Mouse (Mus musculus): ENCODE data around the gene Pycr1. TPM values are rescaled to one million over a fixed set of nuclear protein-coding genes. Genes with fewer than 3 reads are reported as not detected.

Gene Pycr1
- total RNA-seq, 2 experiments from 2014 or later, result 2.3 TPM; not detected in 1

DNA sequence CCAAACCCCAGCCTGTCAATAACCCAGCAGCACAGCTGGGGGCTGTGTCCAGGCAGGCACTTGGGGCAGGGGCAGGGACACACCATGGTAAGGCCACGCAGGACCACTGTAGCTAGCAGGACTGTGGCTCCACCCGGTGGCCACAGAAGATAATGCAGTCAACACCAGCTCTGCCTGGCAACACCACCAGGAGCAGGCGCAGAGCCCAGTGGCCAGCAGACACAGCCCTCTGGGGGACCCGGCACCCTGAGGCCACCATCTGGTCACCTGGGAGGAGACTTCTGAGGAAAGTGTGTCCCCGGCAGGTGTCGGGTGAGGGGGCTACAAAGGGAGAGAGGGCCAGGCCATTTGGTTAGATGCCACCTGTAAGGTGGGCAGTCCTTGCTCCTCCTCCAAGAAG, 30.8 kb downstream of the Pycr1 start:
- peak; percentile 73 for ATAC-seq (replicated peaks; ENCODE audit: low FRiP score, poor library complexity, severe bottlenecking)

DNA sequence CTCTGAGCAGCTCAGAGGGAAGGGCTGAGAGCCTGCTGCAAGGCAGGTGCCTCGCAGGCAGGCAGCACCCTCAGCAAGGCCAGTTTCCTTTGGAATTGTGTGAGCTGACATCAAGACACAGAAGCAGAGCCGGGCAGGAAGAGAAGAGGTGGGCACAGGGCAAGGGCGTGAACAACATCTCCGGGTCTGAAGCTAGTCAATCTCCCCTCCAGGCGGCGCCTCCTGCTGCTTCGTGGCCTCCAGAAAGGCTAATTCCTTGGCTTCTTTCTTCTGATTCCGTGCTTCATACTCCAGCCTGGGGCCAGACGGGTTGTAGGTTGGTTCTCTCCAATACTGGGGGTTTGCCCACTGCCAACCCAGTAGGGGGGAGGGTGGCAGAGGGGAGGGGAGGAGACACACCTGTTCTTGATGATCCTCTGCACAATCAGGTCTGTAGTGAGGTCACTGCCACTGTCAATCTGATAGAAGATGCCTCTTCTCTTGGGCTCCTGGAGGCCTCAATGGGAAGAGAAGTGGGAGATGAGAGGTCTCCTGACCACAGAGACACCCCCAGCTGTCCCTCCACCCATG, 33.0 kb downstream of the Pycr1 start:
- no peak for ATAC-seq (replicated peaks; ENCODE audit: low FRiP score, poor library complexity, severe bottlenecking)

DNA sequence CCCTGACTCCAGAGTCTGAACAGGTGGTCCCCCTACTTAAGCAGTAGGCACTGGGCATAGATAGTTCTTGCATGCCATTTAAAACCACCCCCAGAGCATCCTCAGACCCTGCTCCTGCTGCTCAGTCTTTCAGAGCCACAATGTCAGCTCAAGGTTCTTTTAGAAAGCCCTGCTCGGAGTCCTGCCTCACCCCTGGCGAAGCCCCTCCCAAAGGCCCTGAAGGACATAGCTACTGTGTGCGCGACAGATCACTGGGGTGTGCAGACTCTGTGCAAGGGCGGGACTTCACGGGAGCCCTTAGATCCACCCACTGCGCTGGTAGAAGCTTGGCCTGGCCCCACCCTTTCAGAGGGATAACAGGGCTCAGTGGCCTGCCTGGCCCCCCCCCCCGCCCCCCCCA, 34.3 kb downstream of the Pycr1 start:
- no peak for ATAC-seq (replicated peaks; ENCODE audit: low FRiP score, poor library complexity, severe bottlenecking)

DNA sequence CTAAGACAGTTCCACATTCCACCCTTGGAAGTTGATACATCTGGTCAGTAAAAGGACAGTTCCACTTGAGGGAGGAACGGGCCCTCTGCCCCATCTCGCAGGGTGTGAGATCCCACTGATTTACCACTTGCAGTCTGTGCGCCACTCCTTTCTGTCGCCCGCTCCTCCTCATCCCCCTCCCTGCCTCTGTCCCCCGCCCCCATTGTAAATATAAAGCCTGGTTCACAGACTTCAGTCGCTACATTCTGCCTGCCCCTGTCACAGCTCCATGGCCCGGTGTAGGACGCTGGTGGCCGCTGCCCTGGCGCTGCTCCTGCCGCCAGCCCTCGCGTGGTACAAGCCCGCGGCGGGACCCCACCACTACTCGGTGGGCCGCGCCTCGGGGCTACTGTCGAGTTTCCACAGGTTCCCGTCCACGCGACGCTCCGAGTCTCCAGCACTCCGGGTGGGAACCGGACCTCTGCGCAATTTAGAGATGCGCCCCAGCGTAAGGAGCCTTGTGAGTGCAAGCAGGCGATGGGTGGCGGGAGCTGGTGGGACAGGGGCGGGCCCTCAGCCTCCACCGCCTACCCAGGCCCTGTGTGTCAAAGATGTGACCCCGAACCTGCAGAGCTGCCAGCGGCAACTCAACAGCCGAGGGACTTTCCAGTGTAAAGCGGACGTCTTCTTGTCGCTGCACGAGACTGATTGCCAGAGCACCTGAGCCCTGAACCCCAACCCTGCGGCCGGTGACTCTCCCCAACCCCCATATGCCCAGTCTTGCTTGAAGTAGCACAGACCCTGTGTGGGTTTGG, 35.1 kb downstream of the Pycr1 start, which contains the start of gene Npb:
Gene Npb, plus strand, starts transcription at position 237 of the 794 bp plus-strand sequence.
- ATAC-seq (replicated peaks; ENCODE audit: low FRiP score, poor library complexity, severe bottlenecking), result no peak

DNA sequence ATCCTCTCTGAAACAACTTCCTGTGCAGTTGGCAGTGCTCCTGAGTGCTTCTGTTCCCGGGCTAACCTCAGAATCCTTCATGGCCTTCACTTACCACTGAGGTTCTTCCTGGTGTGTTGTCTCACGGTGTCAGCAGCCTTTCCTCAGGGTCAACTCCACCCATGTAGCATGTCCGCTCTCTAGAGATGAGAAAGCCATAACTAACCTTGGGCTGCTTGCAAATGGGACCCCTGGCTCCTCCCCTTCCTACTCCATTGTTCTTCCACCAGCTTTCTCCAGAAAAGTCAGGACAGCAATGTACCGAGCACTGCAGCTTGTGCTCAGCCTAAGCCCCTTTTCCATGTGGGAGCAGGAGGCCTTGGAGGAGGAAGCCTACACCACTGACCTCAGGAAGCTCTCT, 36.8 kb downstream of the Pycr1 start:
- ATAC-seq (replicated peaks; ENCODE audit: low FRiP score, poor library complexity, severe bottlenecking), result no peak

DNA sequence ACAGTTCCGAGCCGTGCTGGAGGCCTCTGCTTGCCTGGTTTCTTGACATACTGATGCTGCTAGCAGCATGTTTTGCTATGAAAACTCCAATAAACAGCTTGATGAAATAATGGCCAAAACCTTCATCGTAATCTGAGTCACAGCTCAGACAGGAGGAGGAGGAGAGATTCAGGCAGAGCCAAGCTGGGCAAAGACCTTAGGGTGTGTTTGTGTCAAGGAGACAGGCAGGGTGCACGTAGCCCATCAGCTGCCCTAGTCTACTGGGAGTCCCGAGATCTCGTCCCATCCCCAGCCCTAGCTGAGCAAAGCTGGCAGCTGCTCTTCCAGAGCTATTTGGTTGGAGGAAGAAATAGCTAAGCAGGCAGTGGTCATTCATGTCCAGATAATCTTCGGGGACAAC, 37.9 kb downstream of the Pycr1 start:
- no peak for ATAC-seq (replicated peaks; ENCODE audit: low FRiP score, poor library complexity, severe bottlenecking)

DNA sequence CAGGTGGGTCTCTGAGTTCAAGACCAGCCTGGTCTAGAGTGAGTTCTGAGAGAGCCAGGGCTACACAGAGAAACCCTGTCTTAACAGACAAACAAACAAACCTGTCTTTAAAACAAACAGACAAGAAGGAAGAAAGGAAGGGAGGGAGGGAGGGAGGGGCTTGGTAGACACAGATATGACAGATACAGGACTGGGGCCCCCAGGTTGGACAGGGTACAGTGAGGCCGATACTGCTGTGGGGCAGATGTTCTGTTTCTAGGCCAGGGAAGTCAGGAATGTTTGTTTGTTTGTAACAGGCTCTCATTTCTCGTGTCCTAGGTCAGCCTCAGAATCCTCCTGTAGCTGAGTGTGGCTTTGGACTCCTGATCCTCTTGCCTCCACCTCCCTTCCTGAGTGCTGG, 40.0 kb downstream of the Pycr1 start:
- no peak for ATAC-seq (replicated peaks; ENCODE audit: low FRiP score, poor library complexity, severe bottlenecking)

DNA sequence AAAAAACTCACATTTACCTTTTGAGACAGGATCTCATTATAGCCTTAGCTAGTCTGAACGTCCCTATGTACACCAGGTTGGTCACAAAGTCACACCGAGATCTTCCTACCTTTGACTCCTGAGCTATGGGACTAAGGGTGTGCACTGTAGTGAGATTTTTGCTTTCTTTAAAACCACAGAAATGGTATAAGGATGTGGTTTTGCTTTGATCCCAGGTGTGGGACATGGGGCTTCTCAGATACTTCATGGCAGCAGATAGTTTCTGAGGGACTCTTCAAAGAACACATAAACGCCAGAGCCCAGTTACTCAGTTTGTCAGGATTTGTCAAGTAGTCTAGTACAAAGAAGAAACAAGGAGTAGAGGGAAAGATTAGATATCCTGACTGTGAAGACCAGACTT, 42.9 kb downstream of the Pycr1 start:
- ATAC-seq (replicated peaks; ENCODE audit: low FRiP score, poor library complexity, severe bottlenecking), result no peak

DNA sequence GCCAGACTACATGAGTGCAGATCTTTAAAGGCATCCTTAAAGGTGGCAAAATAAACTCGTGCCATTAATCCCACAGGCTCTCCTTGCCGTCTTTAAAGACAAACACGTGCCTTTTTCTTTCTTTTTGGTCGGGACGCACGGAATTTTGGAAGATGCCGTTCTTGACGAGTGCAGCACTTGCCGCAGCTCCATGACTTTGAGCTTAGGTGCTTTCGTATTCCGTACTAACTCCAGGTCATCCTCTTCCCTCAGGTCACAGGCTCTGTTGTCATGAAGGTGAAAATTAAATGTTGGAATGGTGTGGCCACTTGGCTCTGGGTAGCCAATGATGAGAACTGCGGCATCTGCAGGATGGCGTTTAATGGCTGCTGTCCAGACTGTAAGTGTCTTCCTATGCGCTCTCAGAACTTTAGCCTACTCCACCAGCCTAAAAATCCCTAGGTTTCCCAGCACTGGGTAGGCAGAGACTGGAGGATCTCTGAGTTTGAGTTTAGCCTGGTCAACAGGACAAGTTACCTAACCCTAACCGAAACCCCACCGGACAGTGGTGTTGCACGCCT, 44.5 kb downstream of the Pycr1 start:
- ATAC-seq (replicated peaks; ENCODE audit: low FRiP score, poor library complexity, severe bottlenecking), result peak; percentile 27; the same call in 1 of the 2 replicates

DNA sequence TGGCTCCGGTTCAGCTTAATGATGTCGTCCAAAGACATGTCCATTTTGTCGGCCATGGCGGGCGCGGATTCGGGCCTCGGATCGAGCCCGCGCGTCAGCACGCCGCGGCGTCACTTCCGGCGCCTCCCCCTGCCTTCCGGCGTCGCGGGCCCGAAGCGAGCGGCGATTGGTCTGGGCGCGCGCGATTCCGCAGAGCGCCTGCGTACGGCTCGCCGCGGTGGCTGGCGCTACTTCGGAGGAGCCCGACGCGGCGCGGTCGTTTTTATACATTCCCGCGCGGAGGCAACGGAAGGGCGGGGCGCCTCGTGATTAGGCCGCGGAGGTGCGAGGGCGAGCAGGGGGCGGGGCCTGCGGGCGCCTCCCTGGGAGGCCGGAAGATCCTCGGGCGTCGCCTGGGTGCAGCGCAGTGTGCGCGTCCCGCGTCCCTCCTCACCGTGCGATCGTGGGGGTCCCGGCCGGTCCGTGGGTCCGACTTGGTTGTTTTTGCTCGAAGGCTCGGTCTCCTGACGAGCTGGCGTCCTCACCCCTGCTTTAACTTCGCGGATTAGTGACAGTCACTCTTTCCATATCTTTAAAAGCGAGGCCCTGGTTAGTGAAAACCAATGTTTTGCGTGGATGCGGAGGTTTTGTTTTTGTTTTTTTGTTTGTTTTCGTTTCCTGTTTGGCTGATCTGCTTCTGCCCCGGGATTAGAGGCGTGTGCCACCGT, 45.1 kb downstream of the Pycr1 start, which contains the start of the genes Alyref and Anapc11:
Gene Alyref, minus strand, starts transcription at position 83 of the 707 bp plus-strand sequence.
Gene Anapc11, plus strand, starts transcription at position 139 of the 707 bp plus-strand sequence.
- peak; percentile 90 for ATAC-seq (replicated peaks; ENCODE audit: low FRiP score, poor library complexity, severe bottlenecking)

DNA sequence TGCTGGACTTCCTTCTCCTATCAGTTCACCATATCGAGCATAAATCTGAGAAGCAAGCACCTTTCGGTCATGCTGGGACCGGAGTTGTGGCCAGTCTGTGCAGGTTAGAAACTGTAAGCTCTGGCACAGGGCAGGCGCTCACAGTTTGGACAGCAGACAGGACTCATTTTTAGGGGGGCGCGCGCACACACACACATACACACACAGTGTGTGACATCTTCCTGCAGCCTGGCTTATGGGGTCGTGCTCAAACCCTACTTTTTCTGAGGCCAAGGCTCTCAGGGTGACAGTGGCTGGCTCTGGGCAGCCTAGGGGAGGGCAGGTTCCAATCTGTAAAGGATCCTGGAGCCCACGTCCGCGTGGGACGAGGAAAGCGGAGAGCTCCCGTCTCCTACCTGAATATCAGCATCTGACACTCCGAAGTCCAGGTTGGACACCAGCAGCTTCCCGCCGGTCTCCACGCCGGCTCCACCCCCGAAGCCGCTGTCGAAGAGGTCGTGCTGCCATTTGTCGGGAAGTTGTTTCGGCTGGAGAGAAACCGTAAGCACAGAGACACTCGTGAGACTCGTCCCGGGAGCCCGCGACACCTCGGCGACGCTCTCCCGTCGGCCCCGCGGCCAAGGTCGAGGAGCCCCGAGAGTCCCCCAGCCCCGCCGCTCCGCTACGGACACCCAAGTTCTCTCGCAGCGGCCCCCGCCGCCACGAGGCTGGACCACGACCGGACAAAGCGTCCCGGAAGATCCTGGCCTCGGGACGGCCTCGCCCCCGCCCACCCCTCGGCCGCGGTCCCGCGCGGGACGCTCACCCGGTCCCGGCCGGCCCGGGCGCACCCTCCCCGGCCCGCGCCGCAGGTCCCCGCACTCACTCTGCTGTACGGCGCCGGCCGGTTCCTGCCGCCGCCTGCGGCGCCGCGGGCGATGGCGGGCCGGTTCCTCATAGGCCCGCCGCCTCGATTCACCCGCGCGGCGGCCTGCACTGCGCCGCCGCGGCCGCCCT, 46.0 kb downstream of the Pycr1 start:
- 0 out of 2 replicates have a peak, but pooled peaks have one; percentile 20 for ATAC-seq (replicated peaks; ENCODE audit: low FRiP score, poor library complexity, severe bottlenecking)

DNA sequence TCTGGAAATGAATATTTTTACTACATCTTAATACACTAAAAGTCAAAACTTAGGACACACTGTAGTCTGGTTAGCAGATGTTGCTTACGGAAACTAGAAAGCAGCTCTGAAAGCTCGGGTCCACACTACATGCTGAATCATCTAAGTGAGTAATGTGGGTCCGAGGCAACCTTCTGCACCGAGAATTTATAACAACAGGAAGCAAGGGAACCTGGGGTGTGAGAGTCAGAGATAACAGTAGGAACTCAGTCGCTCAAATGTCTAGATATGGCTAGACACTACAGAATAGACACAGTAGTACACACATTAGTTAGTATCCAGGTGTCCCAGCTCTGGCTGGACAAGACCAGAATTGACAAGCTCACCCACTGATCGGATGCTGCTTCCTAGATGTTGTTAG, 55.0 kb downstream of the Pycr1 start:
- no peak for ATAC-seq (replicated peaks; ENCODE audit: low FRiP score, poor library complexity, severe bottlenecking)

Other genes with a start within 250 kb of the Pycr1 start
Only the 30 nearest of the 32 such genes appear.
- gene Pde6g, start 190.3 kb downstream of the Pycr1 start, total RNA-seq (2015; ENCODE audit: low replicate concordance), result not detected in 2 replicates
- gene Pde6g, start 190.3 kb downstream of the Pycr1 start, total RNA-seq (2017; ENCODE audit: low replicate concordance), result not detected in 2 replicates
- 7.3 TPM in 1 of 2 replicates, not detected in the other for gene Oxld1, start 185.7 kb downstream of the Pycr1 start, total RNA-seq (2015; ENCODE audit: low replicate concordance)
- 6.1 and 6.9 TPM in 2 replicates for gene Oxld1, start 185.7 kb downstream of the Pycr1 start, total RNA-seq (2017; ENCODE audit: low replicate concordance)
- gene Ccdc137, start 185.7 kb downstream of the Pycr1 start, total RNA-seq (2015; ENCODE audit: low replicate concordance), result 1.5 and 2.1 TPM in 2 replicates
- gene Ccdc137, start 185.7 kb downstream of the Pycr1 start, total RNA-seq (2017; ENCODE audit: low replicate concordance), result 1.5 and 16.8 TPM in 2 replicates
- gene Arl16, start 176.2 kb downstream of the Pycr1 start, total RNA-seq (2015; ENCODE audit: low replicate concordance), result 4.2 and 5.9 TPM in 2 replicates
- 3.3 TPM in 1 of 2 replicates, not detected in the other for gene Arl16, start 176.2 kb downstream of the Pycr1 start, total RNA-seq (2017; ENCODE audit: low replicate concordance)
- gene Mrpl12, start 159.2 kb downstream of the Pycr1 start, total RNA-seq (2015; ENCODE audit: low replicate concordance), result 12.1 and 16.1 TPM in 2 replicates
- gene Mrpl12, start 159.2 kb downstream of the Pycr1 start, total RNA-seq (2017; ENCODE audit: low replicate concordance), result 12.1 and 15.6 TPM in 2 replicates
- gene Slc25a10, start 151.9 kb downstream of the Pycr1 start, total RNA-seq (2015; ENCODE audit: low replicate concordance), result 6.9 and 11.1 TPM in 2 replicates
- 4.7 and 6.0 TPM in 2 replicates for gene Slc25a10, start 151.9 kb downstream of the Pycr1 start, total RNA-seq (2017; ENCODE audit: low replicate concordance)
- not detected in 2 replicates for gene Gcgr, start 113.1 kb downstream of the Pycr1 start, total RNA-seq (2015; ENCODE audit: low replicate concordance)
- not detected in 2 replicates for gene Gcgr, start 113.1 kb downstream of the Pycr1 start, total RNA-seq (2017; ENCODE audit: low replicate concordance)
- gene Mcrip1, start 94.0 kb downstream of the Pycr1 start, total RNA-seq (2015; ENCODE audit: low replicate concordance), result 8.1 and 17.6 TPM in 2 replicates
- gene Mcrip1, start 94.0 kb downstream of the Pycr1 start, total RNA-seq (2017; ENCODE audit: low replicate concordance), result 3.2 and 9.6 TPM in 2 replicates
- gene Ppp1r27, start 92.6 kb downstream of the Pycr1 start, total RNA-seq (2015; ENCODE audit: low replicate concordance), result not detected in 2 replicates
- gene Ppp1r27, start 92.6 kb downstream of the Pycr1 start, total RNA-seq (2017; ENCODE audit: low replicate concordance), result not detected in 2 replicates
- 108 and 148 TPM in 2 replicates for gene P4hb, start 70.5 kb downstream of the Pycr1 start, total RNA-seq (2015; ENCODE audit: low replicate concordance)
- 136 and 145 TPM in 2 replicates for gene P4hb, start 70.5 kb downstream of the Pycr1 start, total RNA-seq (2017; ENCODE audit: low replicate concordance)
- gene Arhgdia, start 62.1 kb downstream of the Pycr1 start, total RNA-seq (2015; ENCODE audit: low replicate concordance), result 101 and 127 TPM in 2 replicates
- gene Arhgdia, start 62.1 kb downstream of the Pycr1 start, total RNA-seq (2017; ENCODE audit: low replicate concordance), result 35.7 and 38.1 TPM in 2 replicates
- 60.6 and 67.8 TPM in 2 replicates for gene Alyref, start 45.4 kb downstream of the Pycr1 start, total RNA-seq (2015; ENCODE audit: low replicate concordance)
- 86.1 and 86.4 TPM in 2 replicates for gene Alyref, start 45.4 kb downstream of the Pycr1 start, total RNA-seq (2017; ENCODE audit: low replicate concordance)
- 15.0 and 16.9 TPM in 2 replicates for gene Anapc11, start 45.3 kb downstream of the Pycr1 start, total RNA-seq (2015; ENCODE audit: low replicate concordance)
- gene Anapc11, start 45.3 kb downstream of the Pycr1 start, total RNA-seq (2017; ENCODE audit: low replicate concordance), result 0.56 and 6.5 TPM in 2 replicates
- not detected in 2 replicates for gene Npb, start 35.3 kb downstream of the Pycr1 start, total RNA-seq (2015; ENCODE audit: low replicate concordance)
- not detected in 2 replicates for gene Npb, start 35.3 kb downstream of the Pycr1 start, total RNA-seq (2017; ENCODE audit: low replicate concordance)
- 7.7 and 20.7 TPM in 2 replicates for gene Pcyt2, start 25.8 kb downstream of the Pycr1 start, total RNA-seq (2015; ENCODE audit: low replicate concordance)
- gene Pcyt2, start 25.8 kb downstream of the Pycr1 start, total RNA-seq (2017; ENCODE audit: low replicate concordance), result 19.8 and 39.8 TPM in 2 replicates
- gene Sirt7, start 18.5 kb downstream of the Pycr1 start, total RNA-seq (2015; ENCODE audit: low replicate concordance), result 21.9 and 26.1 TPM in 2 replicates
- 48.8 and 52.1 TPM in 2 replicates for gene Sirt7, start 18.5 kb downstream of the Pycr1 start, total RNA-seq (2017; ENCODE audit: low replicate concordance)
- 65.3 and 78.0 TPM in 2 replicates for gene Mafg, start 10.2 kb downstream of the Pycr1 start, total RNA-seq (2015; ENCODE audit: low replicate concordance)
- 137 and 154 TPM in 2 replicates for gene Mafg, start 10.2 kb downstream of the Pycr1 start, total RNA-seq (2017; ENCODE audit: low replicate concordance)
- not detected in 2 replicates for gene Myadml2, start 4.4 kb upstream of the Pycr1 start, total RNA-seq (2015; ENCODE audit: low replicate concordance)
- not detected in 2 replicates for gene Myadml2, start 4.4 kb upstream of the Pycr1 start, total RNA-seq (2017; ENCODE audit: low replicate concordance)
- gene Notum, start 17.4 kb upstream of the Pycr1 start, total RNA-seq (2015; ENCODE audit: low replicate concordance), result not detected in 2 replicates
- gene Notum, start 17.4 kb upstream of the Pycr1 start, total RNA-seq (2017; ENCODE audit: low replicate concordance), result not detected in 2 replicates
- gene Aspscr1, start 29.2 kb upstream of the Pycr1 start, total RNA-seq (2015; ENCODE audit: low replicate concordance), result 16.7 and 17.6 TPM in 2 replicates
- gene Aspscr1, start 29.2 kb upstream of the Pycr1 start, total RNA-seq (2017; ENCODE audit: low replicate concordance), result 10.7 and 15.9 TPM in 2 replicates
- gene Cenpx, start 70.0 kb upstream of the Pycr1 start, total RNA-seq (2015; ENCODE audit: low replicate concordance), result 24.5 and 59.8 TPM in 2 replicates
- 2.2 and 10.8 TPM in 2 replicates for gene Cenpx, start 70.0 kb upstream of the Pycr1 start, total RNA-seq (2017; ENCODE audit: low replicate concordance)
- gene Lrrc45, start 70.2 kb upstream of the Pycr1 start, total RNA-seq (2015; ENCODE audit: low replicate concordance), result 1.5 and 2.3 TPM in 2 replicates
- gene Lrrc45, start 70.2 kb upstream of the Pycr1 start, total RNA-seq (2017; ENCODE audit: low replicate concordance), result 3.7 and 7.0 TPM in 2 replicates
- gene Rac3, start 77.7 kb upstream of the Pycr1 start, total RNA-seq (2015; ENCODE audit: low replicate concordance), result 3.3 TPM in 1 of 2 replicates, not detected in the other
- gene Rac3, start 77.7 kb upstream of the Pycr1 start, total RNA-seq (2017; ENCODE audit: low replicate concordance), result not detected in 2 replicates
- 6.1 and 6.5 TPM in 2 replicates for gene Dcxr, start 83.5 kb upstream of the Pycr1 start, total RNA-seq (2015; ENCODE audit: low replicate concordance)
- 1.9 and 3.1 TPM in 2 replicates for gene Dcxr, start 83.5 kb upstream of the Pycr1 start, total RNA-seq (2017; ENCODE audit: low replicate concordance)
- gene Cbr2, start 88.3 kb upstream of the Pycr1 start, total RNA-seq (2015; ENCODE audit: low replicate concordance), result 9.0 TPM in 1 of 2 replicates, not detected in the other
- not detected in 2 replicates for gene Cbr2, start 88.3 kb upstream of the Pycr1 start, total RNA-seq (2017; ENCODE audit: low replicate concordance)
- 7.1 and 52.7 TPM in 2 replicates for gene Hmga1b, start 119.0 kb upstream of the Pycr1 start, total RNA-seq (2015; ENCODE audit: low replicate concordance)
- 0.77 and 7.7 TPM in 2 replicates for gene Hmga1b, start 119.0 kb upstream of the Pycr1 start, total RNA-seq (2017; ENCODE audit: low replicate concordance)
- gene Rfng, start 140.4 kb upstream of the Pycr1 start, total RNA-seq (2015; ENCODE audit: low replicate concordance), result 0.58 and 5.0 TPM in 2 replicates
- 0.60 and 1.3 TPM in 2 replicates for gene Rfng, start 140.4 kb upstream of the Pycr1 start, total RNA-seq (2017; ENCODE audit: low replicate concordance)
- gene Gps1, start 140.5 kb upstream of the Pycr1 start, total RNA-seq (2015; ENCODE audit: low replicate concordance), result 22.8 and 28.4 TPM in 2 replicates
- gene Gps1, start 140.5 kb upstream of the Pycr1 start, total RNA-seq (2017; ENCODE audit: low replicate concordance), result 16.2 and 18.1 TPM in 2 replicates
- gene Dus1l, start 152.6 kb upstream of the Pycr1 start, total RNA-seq (2015; ENCODE audit: low replicate concordance), result 10.0 and 12.5 TPM in 2 replicates
- 6.4 and 8.5 TPM in 2 replicates for gene Dus1l, start 152.6 kb upstream of the Pycr1 start, total RNA-seq (2017; ENCODE audit: low replicate concordance)
- gene Fasn, start 180.8 kb upstream of the Pycr1 start, total RNA-seq (2015; ENCODE audit: low replicate concordance), result 6.5 and 7.9 TPM in 2 replicates
- gene Fasn, start 180.8 kb upstream of the Pycr1 start, total RNA-seq (2017; ENCODE audit: low replicate concordance), result 2.6 TPM in 2 replicates

Measured in erythroblast, adult 5-6 weeks (primary cell).